Mouse (Mus musculus) testis, postnatal 10 days (tissue): ENCODE measurements at regions not wholly inside any gene's neighbourhood (a gene's known extent, or its start where the extent isn't known, plus 50 kb on each side); places are given as distances from the start of the nearest gene placed in this dataset.

Source experiments
- DNase-seq: peaks from one replicate; pipeline ENCODE4 v3.0.0; 2021; ENCODE audit warnings: low spot score

DNA sequence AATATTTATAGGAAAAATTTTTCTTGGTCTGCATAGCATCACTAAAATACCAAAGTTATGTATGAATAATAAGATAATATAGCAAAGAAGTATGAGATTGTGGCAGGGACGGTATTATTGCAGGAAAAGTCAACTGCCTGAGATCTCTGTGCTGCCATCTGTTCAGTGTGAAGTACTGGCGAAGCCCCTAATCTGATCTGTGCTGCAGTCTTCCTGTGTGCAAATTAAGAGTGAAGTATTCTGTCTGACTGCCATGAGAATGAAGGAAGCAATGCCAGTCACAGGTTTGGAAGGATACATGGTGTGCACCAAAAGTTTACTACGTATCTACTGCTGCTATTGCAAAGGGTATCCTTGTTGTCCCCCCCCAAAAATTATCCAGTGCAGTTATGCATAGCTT lies 501.5 kb downstream of the Rab28 start:
- no peak for DNase-seq

DNA sequence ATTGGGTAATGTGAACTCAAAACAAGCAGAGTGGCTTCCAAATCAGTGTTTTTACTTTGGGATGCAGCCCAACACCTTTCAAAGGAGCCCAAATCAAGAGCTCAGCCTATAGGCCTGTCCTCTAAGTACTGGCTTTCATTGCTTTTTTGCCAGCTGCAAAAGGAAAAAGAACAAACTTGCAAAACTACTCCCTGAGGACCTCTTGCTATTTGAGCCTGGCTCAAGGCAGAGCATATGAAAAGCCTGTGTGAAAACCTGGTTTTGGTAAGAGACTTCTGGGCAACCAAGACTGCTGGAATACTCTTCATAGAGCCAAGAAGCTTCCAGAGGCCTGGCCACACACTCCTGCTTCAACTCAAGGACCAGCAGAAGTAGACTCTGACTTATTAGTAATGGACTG lies 503.5 kb downstream of the Rab28 start:
- DNase-seq: no peak

DNA sequence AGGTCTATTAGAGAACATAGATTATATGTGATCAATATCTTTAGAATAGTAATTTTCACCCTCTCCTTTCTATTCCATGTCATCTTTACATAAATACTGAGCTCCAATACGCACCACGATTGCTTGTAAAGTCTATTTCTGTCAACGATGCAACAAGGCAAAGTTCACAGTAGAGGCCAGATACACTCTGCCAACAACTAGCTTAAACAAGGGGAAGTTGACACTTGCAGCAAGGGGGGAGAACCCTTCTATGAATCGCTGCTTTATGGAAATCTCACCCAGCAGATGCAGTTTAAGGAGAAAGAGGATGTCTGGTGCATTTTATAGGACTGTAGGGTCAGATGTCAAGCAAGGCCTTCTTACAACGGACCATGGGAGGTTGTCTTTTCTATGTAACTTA lies 520.8 kb downstream of the Rab28 start:
- no peak for DNase-seq

- DNase-seq: no peak
Observed at GRCm38 (mm10) chr5:41177220-41177619, 530.7 kb downstream of the Rab28 start.

GRCm38 (mm10) chr5:41165870-41166626 lies 541.9 kb downstream of the Rab28 start:
- DNase-seq: no peak

DNA sequence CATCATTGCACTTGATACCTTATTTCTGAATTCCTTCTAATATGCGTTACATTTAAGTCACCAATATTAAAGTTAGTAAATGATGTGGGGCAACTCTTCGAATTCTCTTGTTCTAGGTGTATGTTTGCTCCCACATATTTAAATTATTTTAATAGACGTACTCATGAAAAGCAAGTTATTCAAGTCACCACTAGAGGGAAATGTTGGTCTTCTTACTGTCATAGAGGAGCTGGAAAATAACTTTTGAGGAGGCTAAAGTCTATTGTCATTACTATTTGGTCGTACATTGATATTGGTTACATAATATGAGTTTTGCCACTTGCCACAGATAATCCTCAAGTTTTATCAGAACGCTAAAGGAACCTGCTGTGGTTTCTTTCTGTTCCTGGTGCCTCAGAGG lies 582.9 kb downstream of the Rab28 start:
- DNase-seq: no peak

DNA sequence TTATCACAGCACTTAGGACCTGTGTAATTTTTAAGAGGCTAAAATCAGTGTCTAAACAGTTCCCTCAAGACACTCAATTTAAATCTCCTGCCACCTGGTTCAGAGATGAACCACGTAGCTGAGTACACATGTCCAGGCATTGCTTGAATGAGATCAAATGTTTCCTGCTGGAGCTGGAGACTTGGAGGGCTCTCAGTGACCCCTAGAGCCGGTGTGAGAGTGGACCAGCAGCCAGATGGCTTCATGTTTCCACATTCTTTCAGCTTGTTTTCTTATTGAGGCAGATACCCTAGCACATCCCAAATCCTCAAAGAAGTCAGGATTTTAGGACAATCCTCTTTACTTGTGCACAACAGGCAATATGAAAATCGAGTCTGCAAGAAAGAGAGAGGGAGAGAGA lies 590.3 kb downstream of the Rab28 start:
- no peak for DNase-seq

- no peak for DNase-seq
Observed at GRCm38 (mm10) chr5:41087773-41088172, 620.2 kb downstream of the Rab28 start.

DNA sequence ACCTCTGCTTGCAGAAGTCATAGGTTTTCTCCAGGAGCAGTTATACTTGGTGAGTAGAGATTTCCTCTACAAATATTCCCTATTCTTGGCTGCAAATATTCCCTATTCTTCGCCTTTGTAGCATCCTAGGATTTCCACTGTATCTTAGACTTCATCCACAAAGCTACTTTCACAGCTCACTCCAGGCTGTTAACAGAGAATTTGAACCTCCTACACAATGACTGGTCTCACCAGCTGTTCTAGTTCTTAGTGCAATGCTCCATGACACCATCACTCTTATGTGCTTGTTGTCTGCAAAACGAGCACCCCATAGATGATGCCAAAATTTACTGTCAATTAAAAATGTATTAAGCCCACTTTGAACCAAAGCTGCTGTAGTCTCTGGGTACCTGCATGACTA lies 631.5 kb downstream of the Rab28 start:
- no peak for DNase-seq

- DNase-seq: no peak
Observed at GRCm38 (mm10) chr5:41061646-41062045, 646.3 kb downstream of the Rab28 start.

DNA sequence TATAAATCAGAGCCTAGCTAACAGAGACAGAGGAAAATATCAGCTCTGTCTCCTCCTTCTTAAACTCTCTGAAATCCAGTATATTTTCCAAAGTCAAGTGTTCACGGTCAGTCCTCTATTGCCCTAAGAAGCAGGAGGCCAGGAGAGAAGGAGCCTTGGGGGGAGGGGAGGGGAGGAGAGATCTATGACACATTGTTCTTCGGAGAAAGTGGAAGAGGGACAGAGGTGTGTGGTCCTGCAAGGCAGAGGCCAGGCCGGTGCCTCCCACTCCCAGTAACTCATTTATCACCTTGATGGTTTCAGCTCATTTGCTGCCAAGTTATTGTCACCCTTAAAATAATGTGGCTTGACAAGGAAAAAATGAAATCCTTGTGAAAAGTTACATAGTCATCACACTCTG lies 646.7 kb downstream of the Rab28 start:
- DNase-seq: no peak

- no peak for DNase-seq
Observed at GRCm38 (mm10) chr5:41058015-41058414, 649.9 kb downstream of the Rab28 start.

GRCm38 (mm10) chr5:41051948-41052347 lies 656.0 kb downstream of the Rab28 start:
- no peak for DNase-seq

DNA sequence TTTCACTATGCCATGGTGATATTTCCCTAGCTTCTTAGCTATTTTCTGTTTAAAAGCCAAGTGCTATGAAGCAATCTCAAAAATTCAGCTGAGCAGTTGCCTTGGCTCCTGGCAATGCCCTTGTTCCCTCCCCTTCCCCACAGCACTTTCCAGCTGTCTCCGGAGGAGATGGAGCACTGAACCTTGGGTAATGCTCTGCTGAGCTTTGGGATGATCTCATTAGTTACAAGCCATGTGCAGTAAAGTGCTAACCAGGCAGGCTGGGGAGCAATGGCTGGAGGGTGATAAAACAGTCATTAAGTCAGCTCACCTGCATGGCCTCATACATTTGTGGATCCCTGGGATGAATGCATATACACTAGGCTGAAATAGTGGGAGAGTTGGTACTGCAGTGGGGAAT lies 659.4 kb downstream of the Rab28 start:
- DNase-seq: no peak

DNA sequence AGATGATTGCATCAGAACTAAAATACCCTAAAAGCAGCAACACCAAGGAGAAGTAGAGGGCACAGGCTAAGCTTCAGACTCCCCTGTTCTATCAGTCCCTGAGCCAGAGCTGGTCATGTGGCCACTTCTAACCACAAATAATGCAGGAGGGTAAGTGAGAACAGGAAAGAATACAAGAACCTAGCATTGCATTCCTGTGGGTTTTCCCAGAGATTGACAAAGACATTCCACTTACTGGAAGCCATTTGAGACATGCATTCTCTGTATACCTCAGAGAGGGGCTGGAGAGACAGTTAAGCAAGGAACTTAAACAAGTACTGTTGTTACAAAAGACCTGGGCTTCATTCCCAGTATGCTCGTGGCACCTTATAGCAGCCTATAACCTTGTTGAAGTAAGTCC lies 662.7 kb downstream of the Rab28 start:
- no peak for DNase-seq

- peak; percentile 77 for DNase-seq
Observed at GRCm38 (mm10) chr5:41044465-41044864, 663.5 kb downstream of the Rab28 start.

GRCm38 (mm10) chr5:41038790-41039189 lies 669.2 kb downstream of the Rab28 start:
- DNase-seq: no peak

DNA sequence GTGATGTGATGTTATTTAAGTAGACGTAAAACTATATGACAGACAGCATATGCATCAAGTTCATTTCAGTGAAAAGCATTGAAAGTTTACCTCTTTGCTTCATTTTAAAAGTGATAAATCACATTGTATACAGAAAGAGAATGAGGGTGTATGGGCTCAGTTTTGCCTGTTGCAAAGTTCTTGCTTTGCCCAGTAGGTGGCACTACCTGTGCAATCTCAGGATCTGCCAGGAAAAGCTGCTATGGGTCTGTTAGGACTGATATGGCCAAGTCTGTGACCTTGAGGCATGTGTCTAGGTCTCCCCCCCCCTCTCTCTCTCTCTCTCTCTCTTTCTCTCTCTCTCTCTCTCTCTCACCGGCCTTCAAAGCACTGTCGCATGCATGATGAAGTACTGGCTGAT lies 701.3 kb downstream of the Rab28 start:
- DNase-seq: no peak

GRCm38 (mm10) chr5:40986562-40986961 lies 721.4 kb downstream of the Rab28 start:
- DNase-seq: no peak

- DNase-seq: no peak
Observed at GRCm38 (mm10) chr5:40974892-40975291, 733.1 kb downstream of the Rab28 start.

DNA sequence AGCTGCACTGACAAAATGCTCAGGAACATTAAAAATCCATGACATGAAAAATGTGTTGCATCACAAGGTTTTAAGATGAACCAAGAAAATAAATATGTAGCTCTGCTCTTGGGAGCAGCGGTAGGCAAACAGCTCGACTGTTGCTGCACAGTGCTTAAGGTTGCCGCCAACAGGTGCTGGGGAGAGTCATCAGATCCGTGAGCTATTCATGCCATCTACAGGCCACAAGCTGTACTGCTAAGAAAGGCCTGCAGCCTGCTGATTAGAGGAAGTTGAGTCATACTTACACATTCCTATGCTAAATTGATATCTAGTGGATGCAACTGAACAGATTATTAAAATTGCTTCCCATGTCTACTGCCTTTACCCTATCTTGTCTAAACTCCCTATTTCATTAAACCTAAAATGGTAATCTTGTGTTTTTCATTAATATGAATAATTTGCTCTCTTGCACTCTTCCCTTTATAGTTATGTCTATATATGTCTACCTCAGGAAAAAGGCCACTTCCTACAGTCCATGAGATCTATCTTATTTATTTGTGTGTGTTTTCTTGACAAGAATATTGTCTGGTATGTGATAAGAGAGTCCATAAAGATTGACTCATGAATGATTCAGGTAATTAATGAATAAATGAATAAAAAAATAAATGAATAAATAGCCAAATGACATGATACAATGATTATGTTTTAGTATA lies 754.9 kb downstream of the Rab28 start:
- peak; percentile 54 for DNase-seq

GRCm38 (mm10) chr5:40929127-40929526 lies 778.8 kb downstream of the Rab28 start:
- DNase-seq: no peak

GRCm38 (mm10) chr5:40920920-40921319 lies 787.0 kb downstream of the Rab28 start:
- no peak for DNase-seq

DNA sequence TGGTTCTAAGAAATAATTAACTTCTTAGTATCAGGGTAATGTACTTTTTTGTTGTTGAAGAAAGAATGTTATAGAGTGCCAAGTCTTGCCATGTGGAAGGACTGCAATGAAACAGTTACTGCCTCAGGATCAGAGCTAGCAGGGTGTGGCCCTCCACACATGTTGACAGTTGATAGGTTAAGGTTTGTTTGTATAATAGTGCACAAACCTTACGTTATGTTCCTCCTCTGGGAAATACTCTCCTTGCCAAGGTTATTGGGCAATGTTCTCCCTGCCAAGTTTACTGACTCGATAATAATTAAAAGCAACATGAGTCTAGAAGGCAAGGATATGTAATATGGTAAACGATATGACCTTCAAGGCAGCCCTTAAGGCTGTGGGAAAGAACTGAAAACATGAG lies 799.2 kb downstream of the Rab28 start:
- no peak for DNase-seq
